Mouse (Mus musculus) A20 (cell line): ENCODE results near the gene Tmed6.
"Not testable (repeated sequence)": the region's sequence is repeated elsewhere in the genome, so short reads cannot be mapped to it uniquely, and the experiment has no call there.

Experiments
- DNase-seq: peaks from one replicate; pipeline ENCODE4 v3.0.0-alpha.2; 2011; ENCODE audit warnings: low read depth, low spot score

Tmed6 gene

GRCm38 (mm10) chr8:107074128-107074527, 8.7 kb upstream of the Tmed6 start:
- no peak for DNase-seq

GRCm38 (mm10) chr8:107073706-107074105, 8.3 kb upstream of the Tmed6 start:
- no peak for DNase-seq

GRCm38 (mm10) chr8:107062613-107063012, 2.8 kb downstream of the Tmed6 start:
- DNase-seq = peak; percentile 84

GRCm38 (mm10) chr8:107056973-107057369, 8.5 kb downstream of the Tmed6 start:
- no peak for DNase-seq

- DNase-seq = peak; percentile 98
These were observed 9.1 kb downstream of the Tmed6 start, which contains the start of the genes Cog8 and Nip7 for GRCm38 (mm10) chr8:107056076-107056972. Gene Cog8 (minus strand): TSS chr8:107056689. Gene Nip7 (plus strand): TSS chr8:107056877.

GRCm38 (mm10) chr8:107052046-107052445, 13.4 kb downstream of the Tmed6 start:
- DNase-seq = no peak

- peak; percentile 46 for DNase-seq
These were observed 16.0 kb downstream of the Tmed6 start for GRCm38 (mm10) chr8:107049480-107049879.

GRCm38 (mm10) chr8:107048061-107048941, 17.1 kb downstream of the Tmed6 start, which contains the start of gene Pdf:
Gene Pdf (minus strand): TSS chr8:107048614.
- DNase-seq = peak; percentile 92

GRCm38 (mm10) chr8:107046976-107047375, 18.5 kb downstream of the Tmed6 start:
- no peak for DNase-seq

- DNase-seq = no peak
These were observed 20.0 kb downstream of the Tmed6 start for GRCm38 (mm10) chr8:107045478-107045877.

- DNase-seq = no peak
These were observed 24.8 kb downstream of the Tmed6 start for GRCm38 (mm10) chr8:107040632-107041031.

GRCm38 (mm10) chr8:107036626-107037025, 28.8 kb downstream of the Tmed6 start:
- DNase-seq = no peak

- no peak for DNase-seq
These were observed 29.8 kb downstream of the Tmed6 start for GRCm38 (mm10) chr8:107035641-107036040.

- DNase-seq = not testable (repeated sequence)
These were observed 31.8 kb downstream of the Tmed6 start for GRCm38 (mm10) chr8:107033609-107034008.

GRCm38 (mm10) chr8:107031577-107032090, 33.8 kb downstream of the Tmed6 start:
- DNase-seq = peak; percentile 71

- DNase-seq = peak; percentile 97
These were observed 34.5 kb downstream of the Tmed6 start, which contains the start of gene Vps4a for GRCm38 (mm10) chr8:107030650-107031576. Gene Vps4a (plus strand): TSS chr8:107031222.

GRCm38 (mm10) chr8:107030058-107030457, 35.4 kb downstream of the Tmed6 start:
- peak; percentile 26 for DNase-seq

GRCm38 (mm10) chr8:107029310-107029709, 36.1 kb downstream of the Tmed6 start:
- DNase-seq = no peak

GRCm38 (mm10) chr8:107023479-107023878, 42.0 kb downstream of the Tmed6 start:
- DNase-seq = no peak

- no peak for DNase-seq
These were observed 50.5 kb downstream of the Tmed6 start for GRCm38 (mm10) chr8:107014915-107015314.

- no peak for DNase-seq
These were observed 52.8 kb downstream of the Tmed6 start for GRCm38 (mm10) chr8:107012666-107013065.
